Mouse (Mus musculus) cerebellum, postnatal 4 days (tissue): ENCODE measurements around the gene Fbln2.
"Not testable (repeated sequence)": the region's sequence is repeated elsewhere in the genome, so short reads cannot be mapped to it uniquely, and the experiment has no call there.

Experiments used
- DNase-seq, 2 experiments: peaks; one replicate each; pipeline ENCODE4 v3.0.0; 2022; ENCODE audit warnings: low spot score in 2 of 2, mixed read lengths in 1 of 2

The Fbln2 gene

DNA sequence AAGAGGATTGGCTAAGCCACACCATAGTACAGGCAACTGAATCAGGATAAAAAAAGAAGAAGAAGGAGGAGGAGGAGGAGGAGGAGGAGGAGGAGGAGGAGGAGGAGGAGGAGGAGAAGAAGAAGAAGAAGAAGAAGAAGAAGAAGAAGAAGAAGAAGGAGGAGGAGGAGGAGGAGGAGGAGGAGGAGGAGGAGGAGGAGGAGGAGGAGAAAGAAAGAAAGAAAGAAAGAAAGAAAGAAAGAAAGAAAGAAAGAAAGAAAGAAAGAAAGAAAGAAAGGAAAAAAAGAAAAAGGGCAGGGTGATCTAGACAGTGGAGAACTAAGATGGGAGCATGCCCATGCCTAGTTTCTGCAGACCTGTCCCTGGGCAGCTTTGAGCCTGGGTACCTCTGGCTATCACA lies at the start of gene Fbln2:
TSS of gene Fbln2 (plus strand) at position 301 of the 400 bp plus-strand sequence.
- DNase-seq: not testable (repeated sequence)

DNA sequence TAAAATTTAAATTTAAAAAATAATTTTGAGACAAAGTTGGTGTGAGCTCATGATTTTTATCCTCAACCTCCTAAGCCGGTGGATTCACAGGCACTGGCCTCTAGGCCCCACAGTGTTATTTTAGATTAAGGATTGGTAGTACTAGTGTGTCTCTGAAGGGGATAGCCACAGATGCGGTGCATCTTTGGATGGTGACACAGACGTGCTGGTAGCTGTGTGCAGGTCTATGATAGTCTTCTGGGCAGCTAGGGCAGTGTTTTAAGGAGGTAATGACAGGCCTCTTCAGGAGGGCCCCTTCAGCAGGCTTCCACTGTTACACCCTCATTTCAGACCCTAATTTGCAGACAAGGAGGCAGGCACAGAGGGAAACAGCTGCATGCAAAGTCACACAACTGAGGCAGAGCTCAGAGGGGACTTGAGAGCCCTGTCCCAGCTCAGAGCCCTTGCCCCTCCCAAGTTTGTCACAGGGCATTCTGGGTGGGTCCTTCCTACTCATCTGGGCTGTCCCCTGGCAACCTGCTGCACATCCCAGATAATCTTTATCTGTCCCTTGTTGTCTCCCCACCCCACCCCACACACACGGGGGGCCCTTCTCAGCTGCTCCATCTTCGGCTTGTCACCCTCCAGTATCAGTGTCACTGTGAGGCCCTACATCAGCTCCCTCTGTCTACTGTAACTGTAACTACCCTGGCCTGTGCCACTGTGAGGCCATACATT lies 48.9 kb upstream of the Fbln2 start:
- no peak for DNase-seq

DNA sequence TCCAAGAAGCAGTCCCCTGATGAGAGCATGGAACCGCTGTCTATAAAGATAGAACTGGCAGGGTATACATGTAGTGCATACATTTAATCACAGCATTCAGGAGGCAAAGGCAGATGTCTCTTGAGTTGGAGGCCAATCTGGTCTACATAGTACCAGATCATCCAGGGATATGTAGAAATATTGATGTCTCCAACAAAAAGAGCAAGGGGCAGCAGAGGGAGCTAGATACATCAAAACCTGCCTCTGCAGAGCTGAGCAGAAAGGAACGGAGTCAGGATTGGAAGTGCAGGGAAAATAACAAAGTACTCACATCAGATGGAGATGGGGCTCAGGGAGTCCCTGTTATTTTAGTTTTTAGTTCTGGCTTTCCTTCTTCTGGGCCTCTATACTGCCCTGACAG lies 47.7 kb upstream of the Fbln2 start:
- DNase-seq: no peak

DNA sequence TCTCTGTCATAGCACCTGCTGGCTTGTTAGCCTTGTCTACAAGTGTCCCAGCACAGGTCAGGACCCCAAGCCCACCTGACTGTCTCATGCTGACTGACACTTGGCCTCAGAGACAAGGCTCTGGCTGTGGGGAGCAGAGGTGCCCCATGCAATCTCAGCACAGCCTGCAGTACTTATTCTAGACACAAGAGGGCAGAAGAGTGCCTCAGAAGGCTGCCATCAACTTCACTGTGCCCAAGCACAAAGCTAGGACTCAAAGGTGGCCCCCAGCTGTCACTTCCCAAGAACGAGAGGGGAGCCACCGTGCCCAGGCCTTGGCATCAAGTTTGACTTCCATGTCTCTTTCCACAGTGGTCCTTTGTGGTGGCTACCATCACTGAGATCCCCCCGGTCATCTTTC lies 47.0 kb upstream of the Fbln2 start:
- DNase-seq: peak; percentile 58 to 83

DNA sequence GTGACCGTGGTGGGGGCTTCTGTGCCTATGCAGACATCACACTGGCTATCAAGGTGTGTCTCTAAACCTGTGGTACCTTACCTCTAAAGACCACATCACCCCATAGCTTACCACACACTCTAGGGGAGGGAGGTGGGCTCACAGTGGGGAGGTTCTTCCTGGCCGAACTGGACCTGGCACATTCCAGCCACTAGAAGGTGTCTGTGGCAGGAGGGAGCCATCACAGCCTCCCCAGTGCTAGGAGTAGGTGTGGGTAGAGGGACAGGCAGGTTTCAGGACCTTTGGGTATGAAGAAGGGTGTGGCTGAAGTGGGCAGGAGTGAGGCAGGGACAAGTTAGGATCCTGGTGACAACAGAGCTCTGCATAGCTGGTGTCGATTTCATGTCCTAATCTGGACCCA lies 44.4 kb upstream of the Fbln2 start:
- no peak for DNase-seq

DNA sequence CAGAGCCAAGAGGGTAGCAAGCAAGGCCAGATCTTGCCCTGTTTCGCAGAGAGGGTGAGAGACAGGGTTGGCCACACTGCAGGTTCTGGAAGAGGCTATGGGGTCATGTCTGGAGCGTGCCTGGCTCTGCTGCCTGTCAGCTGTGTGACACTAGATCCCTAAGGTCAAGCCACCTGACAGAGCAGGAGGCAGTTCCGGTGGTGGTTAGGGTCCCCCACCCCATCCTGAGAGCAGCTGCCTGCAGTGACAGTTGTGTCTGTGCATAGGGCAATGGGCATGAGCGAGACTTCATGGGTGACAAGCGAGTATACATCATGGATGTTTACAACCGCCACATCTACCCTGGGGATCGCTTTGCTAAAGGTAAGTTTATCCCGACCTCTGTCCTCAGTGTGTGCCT lies 43.1 kb upstream of the Fbln2 start:
- no peak for DNase-seq

DNA sequence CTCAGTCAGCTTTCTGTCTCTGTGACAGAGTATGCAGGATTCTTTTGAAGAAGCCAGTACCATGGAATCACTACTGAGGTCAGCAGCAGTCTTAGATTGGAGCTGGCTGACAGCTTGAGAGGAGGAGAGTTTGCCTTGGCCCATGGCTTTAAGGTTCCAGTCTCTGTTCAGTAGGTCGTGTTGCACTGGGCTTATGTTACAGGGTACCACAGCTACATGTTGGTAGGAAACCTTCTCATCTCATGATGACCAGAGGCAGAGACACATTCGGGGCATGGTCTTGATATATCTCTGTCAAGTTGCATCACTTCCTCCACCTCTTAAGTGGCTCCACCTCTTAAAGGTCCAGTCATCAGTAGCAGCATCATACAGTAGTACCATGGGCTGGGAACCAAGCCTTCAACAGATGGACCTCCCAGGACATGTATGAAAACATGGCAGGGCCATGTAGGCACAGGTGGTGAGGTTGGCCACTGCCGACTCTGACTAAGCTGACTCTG lies 40.8 kb upstream of the Fbln2 start:
- DNase-seq: no peak

DNA sequence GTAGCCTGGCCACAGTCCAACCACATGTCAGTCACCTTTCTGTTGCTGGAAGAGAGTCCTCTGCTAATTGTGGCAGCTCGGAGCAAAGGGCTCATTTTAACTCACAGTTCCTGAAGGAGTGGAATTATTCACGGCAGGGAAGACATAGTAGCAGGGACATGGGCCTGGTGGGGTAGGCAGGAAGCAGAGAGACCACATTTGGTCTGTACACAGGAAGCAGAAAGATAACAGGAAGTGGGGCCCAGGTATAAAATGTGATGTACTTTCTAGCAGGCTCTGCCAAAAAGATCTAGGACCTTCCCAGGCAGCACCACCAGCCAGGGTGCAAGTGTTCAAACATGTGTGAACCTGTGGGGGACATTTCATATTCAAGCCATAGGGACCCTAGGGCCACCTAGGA lies 39.9 kb upstream of the Fbln2 start:
- DNase-seq: no peak

DNA sequence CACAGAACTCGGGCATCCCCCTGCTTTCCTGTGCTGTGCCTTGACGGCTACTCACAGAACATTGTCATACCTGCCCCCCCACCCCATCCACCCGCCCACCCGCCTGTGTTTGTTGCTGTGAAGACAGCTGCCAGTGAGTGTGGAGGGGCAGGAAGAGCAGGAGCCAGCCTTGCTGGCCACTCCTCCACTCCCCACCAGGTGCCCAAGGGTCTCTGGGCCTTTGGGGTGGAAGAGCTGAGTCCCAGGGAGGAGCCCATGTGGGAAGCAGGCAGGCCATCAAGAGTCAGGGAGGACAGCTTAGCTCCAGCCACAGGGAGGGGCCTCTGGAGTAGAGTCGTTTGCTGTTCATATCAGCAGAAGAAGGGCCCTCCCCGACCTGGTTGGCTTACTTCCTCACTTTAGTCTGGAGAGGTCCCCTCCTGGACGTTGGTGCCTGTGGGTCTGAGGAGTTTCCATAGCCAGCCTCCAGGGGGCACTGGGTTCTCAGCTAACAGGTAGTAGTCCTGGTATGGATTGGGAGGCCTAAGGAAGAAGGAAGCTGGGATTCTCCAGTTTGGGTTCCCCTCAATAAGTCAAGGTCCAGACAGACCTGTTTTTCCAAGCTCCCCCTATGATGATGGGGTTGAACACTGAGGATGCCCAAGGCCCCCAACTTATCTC lies 38.9 kb upstream of the Fbln2 start:
- peak; percentile 67 to 70 for DNase-seq

DNA sequence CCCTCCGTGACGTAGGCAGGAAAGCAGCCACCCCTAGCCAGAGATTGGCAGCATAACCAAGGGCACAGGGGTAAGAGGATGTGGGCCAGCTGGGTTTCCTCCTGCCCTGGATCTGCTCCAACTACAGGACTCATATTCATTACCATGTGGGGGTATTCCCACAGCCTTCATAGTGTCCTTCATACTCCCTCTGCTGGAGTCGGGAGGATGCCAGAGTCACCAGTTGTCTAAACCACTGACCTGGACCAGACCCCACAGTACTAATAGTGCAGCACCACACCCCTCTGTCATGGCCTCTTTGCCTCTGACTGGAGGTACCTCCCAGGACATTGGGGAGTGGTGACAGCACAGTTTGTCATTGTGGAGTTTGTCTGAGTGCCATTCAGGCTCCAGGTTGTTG lies 38.0 kb upstream of the Fbln2 start:
- no peak for DNase-seq

DNA sequence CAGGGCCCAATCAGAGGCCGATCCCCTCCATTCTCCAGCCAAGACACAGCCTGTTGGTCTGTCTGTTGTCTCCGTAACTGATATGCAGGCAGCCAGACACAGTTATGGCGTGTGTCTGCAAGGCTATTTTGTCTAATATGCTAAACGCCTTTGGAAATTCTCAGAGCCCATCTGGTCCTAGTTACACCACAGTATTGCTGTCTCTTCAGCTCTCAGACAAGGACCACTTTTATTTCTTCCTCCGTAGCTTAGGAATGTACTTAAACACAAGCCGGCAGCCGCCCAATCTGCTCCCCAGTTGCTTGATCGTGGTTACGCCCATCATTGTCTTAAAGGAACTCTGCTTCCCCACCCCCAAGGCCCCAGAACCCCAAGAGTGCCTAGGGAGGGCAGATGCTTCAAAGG lies 31.5 kb upstream of the Fbln2 start:
- no peak for DNase-seq

DNA sequence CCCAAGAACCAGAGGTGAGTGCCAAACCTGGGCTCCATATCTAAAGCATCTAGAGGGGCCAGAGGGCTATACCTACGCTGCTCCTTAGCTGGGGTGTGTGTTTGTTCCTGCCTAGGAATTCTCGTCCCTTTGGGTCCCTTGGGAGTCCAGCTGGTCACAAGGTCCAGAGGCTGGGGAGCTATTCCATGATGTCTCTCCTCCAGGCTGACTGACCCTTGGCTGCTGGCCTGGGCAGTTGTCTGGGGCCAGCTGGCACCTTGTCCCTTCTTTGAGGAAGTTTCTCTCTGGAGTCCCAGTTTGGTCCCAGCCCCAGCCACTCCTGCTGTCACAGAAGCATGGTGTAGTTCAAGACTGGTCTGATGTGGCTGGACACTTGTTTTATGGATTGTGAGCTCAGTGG lies 30.9 kb upstream of the Fbln2 start:
- no peak for DNase-seq

DNA sequence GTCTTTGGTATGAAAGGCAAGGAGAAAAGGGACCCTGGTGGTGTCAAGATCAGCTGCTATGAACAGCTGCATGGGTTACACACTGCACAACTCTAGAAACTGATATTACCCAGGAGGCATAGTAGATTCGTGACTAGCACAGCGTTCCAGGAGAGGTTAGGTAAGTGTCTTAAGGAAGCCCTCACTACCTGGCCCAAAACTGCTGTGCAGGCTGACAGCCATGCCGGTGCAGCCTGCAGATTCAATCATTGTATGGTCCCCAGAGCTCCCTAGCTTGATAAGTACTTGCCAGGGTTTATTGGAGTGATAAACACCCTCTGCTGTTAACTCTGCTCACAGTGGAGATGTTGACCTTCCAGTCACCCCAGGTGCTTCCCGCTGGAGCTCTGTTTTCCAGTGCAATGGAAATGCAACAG lies 30.2 kb upstream of the Fbln2 start:
- no peak for DNase-seq

DNA sequence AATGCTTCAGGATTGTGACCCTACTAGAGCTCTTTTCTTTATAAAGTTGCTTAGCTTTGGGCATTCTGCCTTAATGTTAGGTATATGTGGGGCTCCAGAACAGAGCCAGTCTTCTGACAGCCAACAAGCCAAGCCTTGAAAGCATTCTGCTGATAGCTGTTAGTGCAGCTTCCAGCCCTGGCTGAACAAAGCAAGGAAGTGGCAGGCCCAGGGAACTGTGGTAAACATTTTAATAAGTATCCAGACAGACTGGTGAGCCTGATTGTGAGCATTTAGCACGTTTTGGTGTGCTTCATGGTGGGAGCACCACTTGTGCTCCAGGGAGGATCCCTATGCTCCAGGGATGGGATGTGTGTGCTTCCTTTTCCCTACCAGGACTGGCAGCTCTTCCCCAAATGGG lies 29.2 kb upstream of the Fbln2 start:
- DNase-seq: no peak

DNA sequence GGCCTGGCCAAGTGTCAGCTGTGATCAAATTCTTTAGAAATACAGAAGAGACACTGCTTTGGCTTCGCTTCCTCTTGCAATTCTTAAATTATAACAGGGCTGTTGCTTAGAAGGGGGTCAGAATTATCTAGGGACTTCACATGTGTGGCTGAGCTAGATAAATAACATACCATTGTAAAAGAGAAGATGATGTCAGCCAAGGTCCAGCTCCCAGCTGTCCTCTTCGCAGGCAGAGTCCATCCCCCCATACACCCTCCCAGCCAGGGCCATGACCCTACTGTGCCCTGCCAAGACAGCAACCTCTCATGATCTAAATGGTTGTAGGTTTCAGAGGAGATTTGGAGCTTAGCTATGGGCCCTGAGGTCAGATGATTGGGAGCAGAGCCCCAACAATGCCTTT lies 28.3 kb upstream of the Fbln2 start:
- DNase-seq: no peak

DNA sequence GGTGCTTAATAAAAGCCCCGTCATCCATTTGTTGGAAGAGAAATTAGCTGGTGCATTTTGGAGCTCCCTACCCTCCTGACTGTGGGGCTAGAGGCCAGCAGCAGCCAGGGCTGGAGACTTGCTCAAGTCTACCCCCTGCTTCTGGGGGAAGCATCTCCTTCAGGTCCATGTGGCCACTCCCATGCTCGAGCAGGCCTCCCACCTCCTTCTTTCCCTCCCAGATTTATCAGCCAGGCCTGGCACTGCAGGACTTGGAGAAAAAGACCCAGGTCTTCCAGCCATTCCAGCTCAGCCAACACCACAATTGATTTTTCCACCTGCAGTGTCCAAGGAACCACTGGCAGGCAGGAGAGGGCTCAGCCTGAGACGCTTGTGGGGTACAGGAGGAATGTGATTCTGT lies 27.5 kb upstream of the Fbln2 start:
- DNase-seq: no peak

DNA sequence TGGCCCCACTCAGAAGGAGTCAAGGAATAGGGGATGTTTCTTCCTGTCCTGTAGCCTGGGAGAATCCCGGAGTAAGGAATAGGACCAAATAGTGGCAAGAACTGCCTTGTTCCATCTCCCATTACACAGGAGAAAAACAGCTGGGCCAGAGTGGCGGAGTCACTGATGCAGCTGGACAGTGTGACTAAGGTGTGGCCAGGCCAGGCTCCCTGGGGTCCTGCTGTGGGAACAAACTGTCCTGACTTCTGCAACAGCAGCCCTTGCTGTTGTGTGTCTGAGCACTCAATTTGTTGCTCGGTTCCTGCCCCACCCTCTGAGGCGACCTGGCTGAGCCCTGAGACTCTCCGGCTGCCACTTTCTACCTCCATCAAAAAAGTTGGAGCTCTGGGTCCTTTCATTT lies 26.8 kb upstream of the Fbln2 start:
- no peak for DNase-seq

DNA sequence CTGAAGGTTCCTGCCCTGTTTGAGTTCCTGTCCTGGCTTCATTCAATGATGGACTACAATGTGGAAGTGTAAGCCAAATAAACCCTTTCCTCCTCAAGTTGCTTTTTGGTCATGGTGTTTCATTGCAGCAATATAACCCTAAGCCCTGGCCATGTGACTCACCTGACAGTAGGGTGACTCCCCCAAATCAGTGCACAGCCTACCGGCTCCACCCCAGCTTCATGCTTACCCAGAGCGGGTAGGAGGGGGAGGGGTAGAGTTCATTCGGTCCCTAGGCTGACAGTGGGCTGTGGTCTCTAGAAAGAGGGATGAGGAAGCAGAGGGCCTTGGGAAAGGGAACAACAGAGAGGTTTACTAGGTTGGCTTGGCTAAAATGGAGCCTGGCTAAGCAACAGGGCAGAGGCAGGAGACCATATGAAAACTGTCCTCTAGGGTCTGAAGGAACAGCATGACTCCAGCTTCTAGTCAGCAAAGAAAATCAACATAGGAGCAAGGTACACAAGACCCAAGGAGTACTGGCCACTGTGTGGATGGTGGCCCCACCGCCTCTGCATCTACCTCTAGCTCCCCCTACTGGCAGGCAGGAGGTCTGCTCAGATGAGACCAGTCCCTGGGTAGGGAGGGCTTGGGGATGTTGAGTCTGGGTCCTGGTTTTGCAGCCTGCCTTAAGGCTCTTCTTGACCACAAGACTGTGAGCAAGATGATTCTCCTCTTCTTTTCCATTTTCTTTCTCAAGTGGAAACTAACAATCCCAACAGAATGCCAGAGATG lies 25.9 kb upstream of the Fbln2 start:
- no peak for DNase-seq

DNA sequence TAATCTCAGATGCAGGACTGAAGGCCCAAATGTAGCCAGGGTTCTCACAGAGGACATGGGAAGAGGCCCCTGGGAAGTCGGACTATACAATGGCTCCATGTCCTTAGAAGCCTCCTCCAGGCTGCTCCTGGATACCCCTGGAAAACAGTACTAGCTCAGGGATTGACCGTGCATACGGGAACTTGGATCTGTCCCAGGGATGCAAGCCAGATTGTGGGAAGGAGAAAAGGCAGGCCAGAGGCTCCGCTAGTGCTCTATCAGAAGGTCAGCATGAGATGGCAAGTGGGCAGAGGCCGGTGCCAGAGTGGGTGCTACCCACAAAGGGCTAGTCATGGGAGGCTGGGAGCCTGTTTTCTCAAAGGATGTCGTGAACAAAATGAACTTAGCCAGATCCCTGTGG lies 25.3 kb upstream of the Fbln2 start:
- no peak for DNase-seq

DNA sequence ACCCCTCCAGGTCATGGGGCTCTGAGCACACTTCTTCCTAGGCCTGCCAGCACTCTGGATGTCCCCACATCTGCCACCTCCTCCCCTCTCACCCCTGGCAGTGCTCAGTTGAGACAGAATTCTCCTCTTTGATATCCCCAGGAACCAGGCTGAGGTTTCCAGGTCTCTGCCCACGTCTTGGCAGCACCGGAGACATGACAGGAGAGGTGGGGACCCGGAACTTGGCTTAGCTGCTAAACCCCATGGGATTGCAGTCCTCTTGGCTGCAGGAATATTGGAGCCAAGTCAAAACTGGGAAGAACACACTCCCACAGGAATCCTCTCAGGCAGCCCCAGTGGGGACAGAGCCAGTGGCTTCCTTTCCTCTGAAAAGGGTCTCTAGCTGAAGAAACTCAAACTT lies 24.4 kb upstream of the Fbln2 start:
- DNase-seq: no peak

DNA sequence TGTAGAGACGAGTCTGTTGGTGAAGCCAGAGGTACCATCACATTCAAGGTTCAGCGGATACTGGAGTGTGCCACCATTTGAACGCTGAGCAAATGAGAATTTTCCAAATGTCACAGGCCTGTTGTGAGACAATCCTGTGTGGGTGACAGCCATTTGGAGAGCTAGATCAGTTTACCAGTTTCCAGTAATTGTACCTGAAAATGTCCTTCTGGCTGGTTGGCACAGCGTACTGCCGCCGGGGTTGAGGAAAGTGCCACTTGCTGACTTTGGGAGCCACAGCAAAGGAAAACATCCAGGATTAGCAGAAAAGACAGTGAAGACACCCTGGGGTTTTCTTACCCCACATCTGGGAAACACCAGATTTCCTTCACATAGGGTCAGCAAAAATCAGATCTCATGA lies 22.3 kb upstream of the Fbln2 start:
- no peak for DNase-seq

DNA sequence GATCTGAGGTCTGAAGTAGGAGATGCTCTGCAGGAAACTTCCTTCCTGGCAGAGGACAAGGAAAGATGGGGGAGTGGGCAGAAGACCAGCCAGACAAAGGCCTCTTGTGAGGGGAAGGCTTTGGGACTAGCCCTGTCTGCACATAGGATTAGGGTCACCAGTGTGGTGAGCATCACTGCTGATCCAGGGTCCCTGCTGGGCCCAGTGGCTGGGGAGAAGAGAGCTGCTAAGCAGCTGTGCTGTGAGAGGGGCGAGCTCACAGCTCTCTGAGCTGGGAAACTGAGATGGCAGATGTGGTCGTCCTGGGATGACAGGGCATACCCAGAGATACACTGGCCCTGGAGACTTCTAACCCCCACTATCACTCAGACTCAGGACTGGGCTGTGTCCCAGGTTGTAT lies 20.8 kb upstream of the Fbln2 start:
- DNase-seq: no peak

DNA sequence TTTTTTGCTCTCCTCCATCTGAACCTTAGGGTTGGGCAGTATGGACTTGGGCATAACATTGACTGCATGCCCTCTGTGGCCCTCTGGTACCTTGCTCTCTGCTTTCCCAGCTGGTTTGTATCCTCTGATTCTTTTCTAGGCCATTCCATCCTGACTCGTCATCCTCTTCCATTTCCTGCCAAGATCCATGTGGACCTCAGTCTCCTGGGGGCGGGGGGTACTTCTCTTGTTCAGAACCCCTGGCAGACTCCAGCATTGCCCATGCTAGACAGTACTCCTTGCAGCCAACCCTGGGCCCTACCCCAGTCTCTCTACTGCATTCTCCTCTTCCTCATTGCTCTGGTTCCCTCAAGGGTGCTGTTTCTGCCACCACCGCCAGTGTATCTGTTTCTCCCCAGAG lies 19.8 kb upstream of the Fbln2 start:
- no peak for DNase-seq
